ENCODE assay signal across 15 mouse cellular contexts in the genomic region with DNA sequence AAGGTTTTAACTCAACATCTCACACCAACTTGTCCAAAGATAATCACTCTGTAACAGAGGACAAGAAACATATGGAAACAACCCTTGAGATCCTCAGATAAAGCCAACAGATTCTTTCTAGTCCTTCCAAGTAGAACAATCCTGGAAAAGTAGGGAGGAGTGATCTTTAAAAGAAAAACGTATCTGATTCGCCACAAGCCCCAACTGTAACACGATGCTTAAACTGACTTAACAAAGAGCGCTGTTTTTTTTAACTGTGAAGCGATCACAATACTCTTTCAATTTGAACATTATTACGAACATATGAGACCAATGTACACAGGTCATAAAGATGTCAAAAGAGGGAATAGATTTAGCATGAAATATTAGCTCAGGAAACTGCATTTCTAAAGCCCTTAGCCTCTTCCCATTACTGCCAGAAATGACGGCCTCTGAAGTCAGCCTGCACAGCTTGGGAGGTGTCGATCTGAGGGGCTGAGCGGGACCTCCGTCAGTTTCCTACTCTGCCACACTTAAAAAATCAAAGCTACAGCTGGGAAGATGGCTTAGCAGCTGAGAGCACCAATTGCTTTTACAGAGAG.
A peak's percentile ranks its signal among the peaks of the same experiment; 100 is the strongest.
DNase-seq lines count a peak whose midpoint lies in the region; ATAC-seq lines count a peak whose summit lies in the region.
"Had no signal": no experiment of that assay in that cellular context is flagged by ENCODE, and none has a peak within 500 bp of the region (broad histone marks: within the 10 kb centered on the region; RNA-seq: fewer than 3 reads in every experiment).

No protein-coding gene starts in this region.

- no peaks in the 10 kb centered on the region for H3K27me3 ChIP-seq in kidney, embryonic 15.5 days
- H3K27me3 ChIP-seq in neural tube, embryonic 11.5 days (ENCODE audit: control insufficient read depth, insufficient read depth, low read length): no peaks in the 10 kb centered on the region
- peaks cover 52% of the 10 kb centered on the region for H3K27me3 ChIP-seq in limb, embryonic 12.5 days
- H3K27me3 ChIP-seq in heart, embryonic 12.5 days (replicated peaks): no peaks in the 10 kb centered on the region; the same call in 1 of the 2 replicates
- H3K27me3 ChIP-seq: CH12.LX; megakaryocyte, embryonic 14.5 days had no signal

- no peak overlapping the region for H3K9ac ChIP-seq in kidney, embryonic 15.5 days
- 0 out of 2 replicates have a peak overlapping the region, but pooled peaks have one; percentile 23 for H3K9ac ChIP-seq in neural tube, embryonic 11.5 days (ENCODE audit: low read length)
- H3K9ac ChIP-seq in limb, embryonic 12.5 days (replicated peaks): no peak overlapping the region
- H3K9ac ChIP-seq in heart, embryonic 12.5 days: no peak overlapping the region

- H3K4me3 ChIP-seq in kidney, embryonic 15.5 days (replicated peaks): no peak overlapping the region
- no peak overlapping the region for H3K4me3 ChIP-seq in neural tube, embryonic 11.5 days (ENCODE audit: low read depth, low read length)
- H3K4me3 ChIP-seq in limb, embryonic 12.5 days (replicated peaks): no peak overlapping the region; the same call in 1 of the 2 replicates
- H3K4me3 ChIP-seq in heart, embryonic 12.5 days: no peak overlapping the region
- H3K4me3 ChIP-seq: megakaryocyte, embryonic 14.5 days had no signal

- no peak for DNase-seq in kidney, postnatal 36 days
- DNase-seq in neural tube, embryonic 11.5 days (ENCODE audit: low spot score): no peak
- DNase-seq in neural tube, embryonic 10.5 days (ENCODE audit: extremely low spot score, low spot score): no peak
- DNase-seq: adrenal gland, adult 2 months; cerebellum, postnatal 36 days; kidney, adult 11 months; right cerebral cortex, postnatal 4 days had no signal

- no peaks in the 10 kb centered on the region for H3K36me3 ChIP-seq in kidney, embryonic 15.5 days
- H3K36me3 ChIP-seq in neural tube, embryonic 11.5 days (ENCODE audit: control insufficient read depth, insufficient read depth, low read length): no peaks in the 10 kb centered on the region
- no peaks in the 10 kb centered on the region for H3K36me3 ChIP-seq in limb, embryonic 12.5 days
- H3K36me3 ChIP-seq in heart, embryonic 12.5 days: no peaks in the 10 kb centered on the region

- peak; percentile 20; the same call in 1 of the 2 replicates for ATAC-seq in kidney, embryonic 15.5 days (replicated peaks; ENCODE audit: low FRiP score)
- ATAC-seq in neural tube, embryonic 11.5 days (ENCODE audit: insufficient read depth, low FRiP score, low TSS enrichment): no peak
- ATAC-seq in limb, embryonic 12.5 days (ENCODE audit: insufficient number of reproducible peaks, insufficient read depth, low FRiP score, low TSS enrichment, low read depth): no peak
- no peak for ATAC-seq in frontal cortex, adult (ENCODE audit: low TSS enrichment)
- ATAC-seq in heart, embryonic 12.5 days (ENCODE audit: insufficient number of reproducible peaks, low FRiP score): no peak
- ATAC-seq: Patski had no signal

- H3K9me3 ChIP-seq in kidney, embryonic 15.5 days (replicated peaks): no peaks in the 10 kb centered on the region
- H3K9me3 ChIP-seq in neural tube, embryonic 11.5 days (ENCODE audit: control insufficient read depth, low read length): no peaks in the 10 kb centered on the region
- no peaks in the 10 kb centered on the region for H3K9me3 ChIP-seq in limb, embryonic 12.5 days
- no peaks in the 10 kb centered on the region for H3K9me3 ChIP-seq in heart, embryonic 12.5 days (replicated peaks)

- WGBS in kidney, embryonic 15.5 days: 9% methylated on average over 10 of the region's 10 CpGs
- WGBS in neural tube, embryonic 11.5 days: 33% methylated on average over 10 of the region's 10 CpGs
- 9% methylated on average over 10 of the region's 10 CpGs for WGBS in limb, embryonic 12.5 days
- WGBS in heart, embryonic 12.5 days: 47% methylated on average over 10 of the region's 10 CpGs

- peak overlapping the region; percentile 39 for H3K4me2 ChIP-seq in kidney, embryonic 15.5 days
- H3K4me2 ChIP-seq in neural tube, embryonic 11.5 days (ENCODE audit: low read depth): no peak overlapping the region
- peak overlapping the region; percentile 32 for H3K4me2 ChIP-seq in limb, embryonic 12.5 days
- no peak overlapping the region for H3K4me2 ChIP-seq in heart, embryonic 12.5 days
- H3K4me2 ChIP-seq: liver, embryonic 11.5 days had no signal

- H3K4me1 ChIP-seq in kidney, embryonic 15.5 days: peaks cover 20% of the 10 kb centered on the region
- H3K4me1 ChIP-seq in neural tube, embryonic 11.5 days (ENCODE audit: control insufficient read depth, insufficient read depth, low read length): peaks cover 18% of the 10 kb centered on the region; the same call in 1 of the 2 replicates
- peaks cover 39% of the 10 kb centered on the region for H3K4me1 ChIP-seq in limb, embryonic 12.5 days (replicated peaks)
- H3K4me1 ChIP-seq in heart, embryonic 12.5 days (replicated peaks): no peaks in the 10 kb centered on the region
- H3K4me1 ChIP-seq: megakaryocyte, embryonic 14.5 days had no signal

- peak overlapping the region; percentile 59 for H3K27ac ChIP-seq in kidney, embryonic 15.5 days
- no peak overlapping the region for H3K27ac ChIP-seq in neural tube, embryonic 11.5 days (ENCODE audit: low read depth, low read length)
- H3K27ac ChIP-seq in limb, embryonic 12.5 days: no peak overlapping the region
- H3K27ac ChIP-seq in heart, embryonic 12.5 days (ENCODE audit: poor library complexity, severe bottlenecking): no peak overlapping the region

Comparison
In these comparisons a context has a peak if more than half of its experiments do, and no peak if none do; other contexts are left out.
1. H3K4me2 ChIP-seq: peak in kidney, embryonic 15.5 days (single experiment) and limb, embryonic 12.5 days (single experiment); none in neural tube, embryonic 11.5 days (single experiment) and heart, embryonic 12.5 days (single experiment).